Mouse (Mus musculus): ENCODE data around the gene Enpep.

Enpep gene

DNA sequence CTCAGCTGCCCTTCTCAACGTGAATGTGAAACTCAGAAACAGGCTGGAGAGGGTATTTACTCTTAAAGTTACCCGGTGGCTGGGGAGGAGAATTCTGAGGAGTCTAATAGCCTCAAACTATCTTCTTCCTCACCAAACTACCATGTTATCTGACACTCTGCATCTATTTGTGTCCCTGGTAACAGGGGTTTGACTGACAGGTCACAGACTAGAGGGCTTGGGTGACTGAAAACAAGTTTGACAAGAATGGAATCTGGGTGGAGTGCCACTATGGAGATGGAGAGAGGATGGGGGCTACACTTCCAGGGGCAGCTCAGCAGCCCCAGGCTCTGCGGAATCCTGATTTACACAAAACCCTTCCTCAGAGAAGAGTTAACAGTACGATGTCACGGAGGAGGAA is 105.2 kb downstream of the Enpep start:
- DNase-seq, result no peak

- DNase-seq, result no peak
These were observed 105.8 kb downstream of the Enpep start for GRCm38 (mm10) chr3:129226681-129227080.

DNA sequence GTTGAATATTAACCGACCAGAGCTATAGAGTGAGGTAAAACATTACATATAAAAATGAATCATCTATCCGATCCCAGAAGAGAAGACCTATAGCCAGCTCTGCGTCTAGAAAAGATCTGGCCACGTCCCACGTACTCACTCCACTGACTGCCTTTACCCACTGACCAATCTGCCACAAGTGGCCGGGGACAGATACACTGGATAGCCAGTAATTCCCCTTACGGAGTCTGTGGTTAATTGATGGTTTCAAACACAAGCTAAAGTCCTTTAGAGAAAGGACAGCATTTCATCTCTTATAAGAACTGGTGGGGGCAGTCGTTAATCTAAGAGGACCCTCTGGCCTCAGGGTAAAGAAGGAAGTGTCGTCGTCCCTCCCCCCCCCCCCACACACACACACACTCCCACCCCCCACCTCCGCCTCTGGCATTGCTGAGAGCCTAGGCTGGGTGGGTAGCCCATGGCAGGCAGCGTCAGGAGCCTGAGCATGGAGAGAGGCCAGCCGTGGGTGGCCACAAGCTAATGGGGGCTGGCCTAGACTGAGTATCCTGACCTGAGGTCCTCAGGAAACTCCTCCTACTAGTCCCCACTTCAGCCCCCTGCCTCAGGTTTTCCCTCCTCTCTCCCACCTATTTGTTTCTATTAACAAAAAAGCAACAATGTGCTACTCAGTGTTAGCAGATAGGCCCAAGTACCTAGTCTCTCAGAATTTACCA is 106.8 kb downstream of the Enpep start:
- no peak for DNase-seq

- DNase-seq, result peak; percentile 81
These were observed 107.5 kb downstream of the Enpep start for GRCm38 (mm10) chr3:129224806-129225576.

GRCm38 (mm10) chr3:129223964-129224805 is 108.3 kb downstream of the Enpep start:
- DNase-seq, result peak; percentile 45

GRCm38 (mm10) chr3:129223401-129223800 is 109.1 kb downstream of the Enpep start:
- DNase-seq, result no peak

DNA sequence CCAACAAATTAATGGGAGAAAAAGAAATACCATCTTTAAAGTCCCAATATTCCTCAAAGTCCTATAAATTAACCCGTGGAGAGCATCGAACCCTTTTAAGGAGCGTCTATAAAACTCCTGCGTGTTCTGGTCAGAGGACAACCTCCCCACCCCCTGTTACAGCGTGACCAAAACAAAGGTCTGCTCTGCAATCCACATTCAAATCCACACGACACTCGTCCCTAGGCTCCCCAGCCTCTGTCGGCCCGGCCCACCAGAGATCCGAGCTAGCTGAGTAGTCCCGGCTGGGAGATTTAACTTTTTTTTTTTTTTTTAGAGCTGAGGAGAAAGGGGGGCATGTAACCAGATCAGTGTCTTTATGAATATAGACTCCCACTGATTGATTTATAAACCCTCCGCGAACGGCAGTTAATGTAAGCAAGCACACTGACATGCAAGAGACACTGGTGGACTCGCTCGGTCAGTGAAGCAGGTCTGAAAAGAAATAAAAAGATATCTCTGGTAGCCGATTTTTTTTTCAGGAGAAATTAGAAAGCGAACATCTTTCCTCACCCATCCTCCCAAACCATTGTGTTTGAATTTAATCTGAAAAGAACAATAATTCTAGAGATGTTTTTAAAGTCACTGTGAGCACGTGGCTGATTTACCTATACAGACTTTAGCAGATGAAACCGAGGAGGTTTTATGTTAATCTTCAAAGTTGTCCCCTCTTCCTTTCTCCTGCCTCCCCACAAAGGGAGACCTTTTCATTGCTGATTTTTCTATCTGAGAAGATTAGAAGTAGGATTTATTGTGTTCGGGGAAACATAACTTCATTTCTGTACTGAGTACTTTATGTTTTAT is 109.9 kb downstream of the Enpep start:
- DNase-seq, result no peak

DNA sequence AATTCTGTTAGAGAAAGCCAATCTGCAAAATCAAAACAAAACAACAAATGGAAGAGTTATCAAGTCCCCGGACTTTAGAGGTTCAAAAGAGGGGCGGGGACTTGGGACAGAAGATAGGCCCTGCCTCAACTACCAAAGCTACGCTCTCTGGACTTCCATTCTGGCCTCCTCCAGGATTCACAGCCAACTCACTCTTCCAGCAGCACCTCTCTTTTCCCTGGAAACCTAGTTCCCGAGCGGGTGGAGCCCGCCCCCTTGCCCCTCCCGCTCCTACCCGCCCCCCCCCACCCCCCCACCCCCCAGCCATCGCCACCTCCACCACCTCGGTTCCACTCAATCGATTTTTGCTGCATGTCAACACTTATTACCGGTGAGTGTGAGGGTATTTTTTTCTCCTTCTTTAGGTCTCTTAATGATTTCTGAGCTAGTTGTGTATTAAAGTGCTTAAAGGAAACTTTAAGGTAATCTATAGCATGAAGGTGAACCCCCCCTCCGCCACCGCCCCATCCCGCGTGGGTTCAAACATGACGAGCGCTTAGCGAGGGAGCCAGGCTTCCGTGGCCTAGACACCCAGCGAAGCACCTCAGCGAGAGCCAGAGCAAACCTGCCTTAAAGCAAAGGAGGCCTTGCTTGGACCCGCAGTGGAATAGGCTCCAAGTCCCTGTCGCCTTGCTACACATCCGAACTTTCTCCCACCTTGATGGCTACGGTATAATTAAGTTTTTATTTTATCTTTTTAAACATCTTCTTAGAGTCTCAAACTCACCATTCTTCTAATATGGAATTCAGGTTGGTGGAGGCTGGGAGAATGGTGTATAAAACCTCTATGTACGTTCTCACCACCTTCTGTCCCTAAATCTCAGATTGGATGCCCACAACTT is 110.9 kb downstream of the Enpep start:
- DNase-seq, result no peak

GRCm38 (mm10) chr3:129220681-129221379 is 111.7 kb downstream of the Enpep start:
- peak; percentile 87 for DNase-seq

GRCm38 (mm10) chr3:129220086-129220670 is 112.3 kb downstream of the Enpep start:
- no peak for DNase-seq
